Mouse (Mus musculus) heart, postnatal 0 days (tissue): ENCODE measurements at regions not wholly inside any gene's neighbourhood (a gene's known extent, or its start where the extent isn't known, plus 50 kb on each side); places are given as distances from the start of the nearest gene placed in this dataset.

ENCODE experiments used
- CTCF ChIP-seq: IDR thresholded peaks from 2 replicates; pipeline ENCODE4 v1.5.1; 2016; ENCODE audit warnings: antibody characterized with exemption, control low read depth, low read depth
- EP300 ChIP-seq: IDR thresholded peaks from 2 replicates; pipeline ENCODE4 v1.6.1; 2016; ENCODE audit warnings: antibody characterized with exemption, low read depth

DNA sequence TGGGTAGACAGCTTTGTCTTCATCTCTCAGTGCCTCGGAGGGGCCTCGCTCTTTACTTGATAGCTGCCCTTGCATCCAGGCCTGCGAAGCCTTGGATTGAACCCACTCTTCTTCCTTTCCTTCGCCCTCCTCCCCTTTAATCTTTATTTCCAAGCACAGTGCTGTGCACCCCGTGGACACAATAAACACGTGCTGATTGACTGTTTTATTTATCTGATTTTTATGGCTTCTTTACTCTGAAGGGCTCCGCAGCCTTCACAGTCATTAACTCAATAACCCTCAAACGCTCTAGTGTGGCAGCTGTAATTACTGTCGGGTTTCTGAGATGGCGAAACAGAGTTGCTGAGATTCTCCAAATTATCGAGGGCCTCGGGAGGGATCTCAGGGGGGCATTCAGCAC is 127.9 kb upstream of the Mphosph6 start:
- no peak for TF ChIP-seq CTCF
- no peak for TF ChIP-seq EP300
